Mouse (Mus musculus): ENCODE measurements around the gene C1s2.

DNA sequence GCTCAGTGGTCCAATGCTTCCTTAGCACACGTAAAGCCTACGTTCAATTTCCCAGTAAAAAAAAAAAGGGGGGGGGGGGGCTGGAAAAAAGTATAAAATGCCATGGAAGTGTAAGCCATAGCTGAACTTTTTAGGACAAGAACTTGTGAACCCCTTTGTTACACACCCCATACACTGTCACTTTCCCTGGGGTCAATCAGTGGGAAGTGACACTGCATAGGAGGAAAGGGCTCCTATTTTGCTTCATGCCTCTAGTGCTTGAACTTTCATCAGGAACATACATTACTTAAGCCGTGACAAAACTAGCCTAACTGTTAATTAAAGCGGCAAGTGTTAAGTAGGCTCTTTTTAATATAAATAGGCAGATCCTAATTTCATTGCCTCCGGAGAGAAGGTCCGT, 26.1 kb upstream of the C1s2 start:
- TF ChIP-seq POLR2A (IDR thresholded peaks at IDR 0.05; ENCODE audit: extremely low read depth, insufficient read depth, low read length) (no peak), CTCF (IDR thresholded peaks at IDR 0.05; ENCODE audit: extremely low read depth, insufficient read depth, low read length) (no peak)
